Mouse (Mus musculus) megakaryocyte, embryonic 14.5 days (primary cell): ENCODE data around the gene Cluh.

ENCODE experiments used
- FLI1 ChIP-seq: IDR thresholded peaks from 2 replicates; pipeline ENCODE4 v1.6.1; 2012; ENCODE audit warnings: low read length, inconsistent platforms, mixed read lengths
- GATA1 ChIP-seq: IDR thresholded peaks from 3 replicates; pipeline ENCODE4 v1.6.1; 2012; ENCODE audit warnings: mixed read lengths, low read length, inconsistent platforms, borderline replicate concordance

GRCm38 (mm10) chr11:74668466-74668865, 19.2 kb downstream of the Cluh start:
- TF ChIP-seq GATA1 = no peak
- TF ChIP-seq FLI1 = no peak
